Mouse (Mus musculus) layer of hippocampus, postnatal 10 days (tissue): Measurements from ENCODE around the gene Bex6. TPM values are rescaled to one million over a fixed set of nuclear protein-coding genes. Genes with fewer than 3 reads are reported as not detected.
"Not testable (repeated sequence)": the region's sequence is repeated elsewhere in the genome, so short reads cannot be mapped to it uniquely, and the experiment has no call there.

Experiments used
- DNase-seq, 2 experiments: peaks; one replicate each; pipeline ENCODE4 v3.0.0; 2021; ENCODE audit warnings: low spot score in 2 of 2
- total RNA-seq, 2 experiments: library from RNA; stranded (reverse); gene quantifications; 2 replicates each; pipeline ENCODE4 v1.2.3; 2021

Bex6 gene
- total RNA-seq, 2 experiments from 2014 or later, result not detected

- DNase-seq, result no peak
Observed at GRCm38 (mm10) chr16:32173401-32173800, 6.2 kb upstream of the Bex6 start.

GRCm38 (mm10) chr16:32174340-32175005 is 5.2 kb upstream of the Bex6 start:
- no peak for DNase-seq

GRCm38 (mm10) chr16:32175029-32175428 is 4.6 kb upstream of the Bex6 start:
- DNase-seq, result no peak

GRCm38 (mm10) chr16:32176896-32177686 is 2.5 kb upstream of the Bex6 start:
- DNase-seq, result no peak

- DNase-seq, result no peak
Observed at GRCm38 (mm10) chr16:32186056-32186455, 6.4 kb downstream of the Bex6 start.

GRCm38 (mm10) chr16:32189109-32189508 is 9.5 kb downstream of the Bex6 start:
- DNase-seq, result peak; percentile 24 to 28

- DNase-seq, result no peak
Observed at GRCm38 (mm10) chr16:32190011-32190441, 10.4 kb downstream of the Bex6 start.

- no peak for DNase-seq
Observed at GRCm38 (mm10) chr16:32200256-32201003, 20.8 kb downstream of the Bex6 start.

- DNase-seq, result no peak
Observed at GRCm38 (mm10) chr16:32201004-32201325, 21.3 kb downstream of the Bex6 start.

GRCm38 (mm10) chr16:32202681-32203080 is 23.1 kb downstream of the Bex6 start:
- peak; percentile 60 to 63 for DNase-seq

GRCm38 (mm10) chr16:32204902-32205301 is 25.3 kb downstream of the Bex6 start:
- no peak for DNase-seq

- no peak for DNase-seq
Observed at GRCm38 (mm10) chr16:32214156-32214555, 34.5 kb downstream of the Bex6 start.

GRCm38 (mm10) chr16:32214804-32215576 is 35.4 kb downstream of the Bex6 start:
- DNase-seq, result no peak

GRCm38 (mm10) chr16:32221803-32222202 is 42.2 kb downstream of the Bex6 start:
- no peak for DNase-seq

- no peak for DNase-seq
Observed at GRCm38 (mm10) chr16:32222399-32222798, 42.8 kb downstream of the Bex6 start.

GRCm38 (mm10) chr16:32232050-32232449 is 52.4 kb downstream of the Bex6 start:
- DNase-seq, result not testable (repeated sequence)

Other genes with a start within 250 kb of the Bex6 start
- 1 to 10 TPM; 6.9 to 7.0 TPM for gene Pigz, start 246.0 kb upstream of the Bex6 start, total RNA-seq
- gene 0610012G03Rik, start 231.3 kb upstream of the Bex6 start, total RNA-seq, result 10 to 100 TPM; 53.6 to 55.9 TPM
- 10 to 100 TPM; 49.1 to 57.3 TPM for gene Ncbp2, start 231.3 kb upstream of the Bex6 start, total RNA-seq
- 10 to 100 TPM; 41.5 to 42.7 TPM for gene Senp5, start 176.5 kb upstream of the Bex6 start, total RNA-seq
- 10 to 100 TPM; 34.6 to 38.0 TPM for gene Pak2, start 100.5 kb upstream of the Bex6 start, total RNA-seq
- 10 to 100 TPM; 31.6 to 36.3 TPM for gene Pigx, start 80.1 kb upstream of the Bex6 start, total RNA-seq
- gene Cep19, start 80.0 kb upstream of the Bex6 start, total RNA-seq, result 10 to 100 TPM; 58.9 to 62.3 TPM
- gene Nrros, start 14.2 kb upstream of the Bex6 start, total RNA-seq, result 1 to 10 TPM; 7.6 to 8.8 TPM
- 10 to 100 TPM; 40.0 to 40.2 TPM for gene Fbxo45, start 67.3 kb downstream of the Bex6 start, total RNA-seq
- gene Wdr53, start 67.4 kb downstream of the Bex6 start, total RNA-seq, result 10 to 100 TPM; 11.9 to 14.3 TPM
- gene Smco1, start 91.6 kb downstream of the Bex6 start, total RNA-seq, result under 1 TPM in 1 of 2 experiments, not detected in 1; 0.25 TPM
- 10 to 100 TPM; 27.2 to 27.5 TPM for gene Rnf168, start 97.6 kb downstream of the Bex6 start, total RNA-seq
- gene Ubxn7, start 152.4 kb downstream of the Bex6 start, total RNA-seq, result 10 to 100 TPM; 50.7 to 64.1 TPM
- gene Tm4sf19, start 220.7 kb downstream of the Bex6 start, total RNA-seq, result not detected
- gene Tctex1d2, start 239.9 kb downstream of the Bex6 start, total RNA-seq, result 10 to 100 TPM; 13.7 to 15.6 TPM